Mouse (Mus musculus) ES-E14 (cell line): ENCODE results near the gene Fam57a. TPM values are rescaled to one million over a fixed set of nuclear protein-coding genes. Genes with fewer than 3 reads are reported as not detected.

ENCODE experiments used
- DNase-seq: peaks from one replicate; pipeline ENCODE4 v3.0.0-alpha.2; 2013; ENCODE audit warnings: low read depth, low spot score
- H3K27ac ChIP-seq: 2 replicates; pipeline ENCODE4 v1.5.1; 2012; ENCODE audit warnings: low read depth, mild to moderate bottlenecking, low read length, moderate library complexity, mixed read lengths; ENCODE audit not compliant: poor library complexity, insufficient read depth, severe bottlenecking
- H3K36me3 ChIP-seq: 2 replicates; pipeline ENCODE4 v1.6.1; 2012; ENCODE audit warnings: mild to moderate bottlenecking, low read length, moderate library complexity, mixed read lengths; ENCODE audit not compliant: control insufficient read depth, poor library complexity, insufficient read depth, severe bottlenecking
- H3K4me1 ChIP-seq, 2 experiments: fragments of 150-350 bp in 1 of 2; sonication (generic) in 1 of 2; 2 replicates each; pipeline ENCODE4 v1.6.1; 2012; ENCODE audit warnings: low read length in 2 of 2, mild to moderate bottlenecking in 1 of 2, mixed read lengths in 1 of 2; ENCODE audit not compliant: control insufficient read depth in 2 of 2, insufficient read depth in 2 of 2, poor library complexity in 1 of 2
- H3K4me3 ChIP-seq, 2 experiments: fragments of 150-350 bp in 1 of 2; sonication (generic) in 1 of 2; 2 replicates each; pipeline ENCODE4 v1.5.1; 2012; ENCODE audit warnings: low read length in 2 of 2, low read depth in 1 of 2, mild to moderate bottlenecking in 1 of 2, mixed read lengths in 1 of 2; ENCODE audit not compliant: insufficient read depth in 1 of 2, poor library complexity in 1 of 2, severe bottlenecking in 1 of 2
- H3K9ac ChIP-seq: 2 replicates; pipeline ENCODE4 v1.6.1; 2012; ENCODE audit warnings: low read depth, mild to moderate bottlenecking, low read length, mixed read lengths; ENCODE audit not compliant: poor library complexity, insufficient read depth, severe bottlenecking
- H3K9me3 ChIP-seq: fragments of 150-350 bp; sonication (generic); 2 replicates; pipeline ENCODE4 v1.6.1; 2012; ENCODE audit warnings: low read depth, mild to moderate bottlenecking, low read length; ENCODE audit not compliant: control insufficient read depth, insufficient read depth
- CHD2 ChIP-seq: IDR thresholded peaks from 2 replicates; pipeline ENCODE4 v1.6.1; 2014; ENCODE audit warnings: mild to moderate bottlenecking, low read depth, low read length, inconsistent platforms
- HCFC1 ChIP-seq: IDR thresholded peaks from 2 replicates; pipeline ENCODE4 v1.6.1; 2012; ENCODE audit warnings: low read length, inconsistent platforms, borderline replicate concordance; ENCODE audit not compliant: insufficient read depth
- MAFK ChIP-seq: IDR thresholded peaks from 2 replicates; pipeline ENCODE4 v1.6.1; 2014; ENCODE audit warnings: mild to moderate bottlenecking, low read depth, low read length, inconsistent platforms; ENCODE audit not compliant: insufficient read depth
- ZC3H11A ChIP-seq: IDR thresholded peaks from 2 replicates; pipeline ENCODE4 v1.6.1; 2012; ENCODE audit warnings: low read depth, mild to moderate bottlenecking, inconsistent platforms, low read length, borderline replicate concordance
- ZNF384 ChIP-seq: IDR thresholded peaks from 2 replicates; pipeline ENCODE4 v1.6.1; 2012; ENCODE audit warnings: low read depth, low read length, inconsistent platforms
- in situ Hi-C, 2 experiments: fragments of 600-800 bp; cut with MboI; formaldehyde crosslinking; loops; one replicate each; pipeline ENCODE4 v1.15.1; 2025; ENCODE audit warnings: low sequenced_read_pairs in 2 of 2, inconsistent platforms in 1 of 2; ENCODE audit not compliant: unreplicated experiment in 2 of 2
- total RNA-seq: library from RNA; depleted of rRNA; stranded (reverse); fragments of 300-350 nt; gene quantifications from 2 replicates; pipeline ENCODE4 v1.2.3, GENCODE M21; 2012

The Fam57a gene
- total RNA-seq, 1 experiment = 11.3 TPM

- no peak overlapping the region for H3K27ac ChIP-seq
- H3K4me1 ChIP-seq = no peaks in the 10 kb centered on the region
- no peak for TF ChIP-seq ZC3H11A
- no peak for TF ChIP-seq MAFK
- TF ChIP-seq CHD2 = no peak
- TF ChIP-seq ZNF384 = no peak
- no peak for TF ChIP-seq HCFC1
- no peak overlapping the region for H3K9ac ChIP-seq
- no peak overlapping the region for H3K4me3 ChIP-seq
- H3K36me3 ChIP-seq = no peaks in the 10 kb centered on the region
- no peak for DNase-seq
- in situ Hi-C loops = no loop called here
- no peaks in the 10 kb centered on the region for H3K9me3 ChIP-seq
These were observed 19.2 kb upstream of the Fam57a start for GRCm38 (mm10) chr11:76160251-76160650.

- Histone ChIP-seq H3K36me3 (no peaks in the 10 kb centered on the region), H3K4me1 (no peaks in the 10 kb centered on the region), H3K9me3 (no peaks in the 10 kb centered on the region), H3K4me3 (no peak overlapping the region), H3K27ac (no peak overlapping the region), H3K9ac (no peak overlapping the region)
- in situ Hi-C loops = no loop called here
- TF ChIP-seq MAFK = no peak
- DNase-seq = no peak
These were observed 12.8 kb upstream of the Fam57a start for GRCm38 (mm10) chr11:76166657-76167056.

- DNase-seq = peak; percentile 65
- Histone ChIP-seq H3K4me3 (no peak overlapping the region), H3K9ac (no peak overlapping the region), H3K9me3 (no peaks in the 10 kb centered on the region), H3K36me3 (no peaks in the 10 kb centered on the region), H3K27ac (no peak overlapping the region), H3K4me1 (no peaks in the 10 kb centered on the region)
- in situ Hi-C loops = no loop called here
- TF ChIP-seq ZC3H11A (peak; percentile 97), CHD2 (no peak)
These were observed 12.2 kb upstream of the Fam57a start for GRCm38 (mm10) chr11:76167079-76167765.

- Histone ChIP-seq H3K9ac (no peak overlapping the region), H3K4me1 (no peaks in the 10 kb centered on the region), H3K36me3 (0 out of 2 replicates have a peak, but pooled peaks cover 3% of the 10 kb centered on the region), H3K9me3 (no peaks in the 10 kb centered on the region), H3K27ac (no peak overlapping the region), H3K4me3 (no peak overlapping the region)
- in situ Hi-C loops = no loop called here
- no peak for DNase-seq
- TF ChIP-seq HCFC1 (no peak), CHD2 (no peak), ZNF384 (no peak)
These were observed 10.5 kb upstream of the Fam57a start for GRCm38 (mm10) chr11:76168976-76169375.

- DNase-seq = no peak
- Histone ChIP-seq H3K9me3 (no peaks in the 10 kb centered on the region), H3K27ac (no peak overlapping the region), H3K4me3 (no peak overlapping the region), H3K36me3 (0 out of 2 replicates have a peak, but pooled peaks cover 3% of the 10 kb centered on the region), H3K4me1 (no peaks in the 10 kb centered on the region), H3K9ac (no peak overlapping the region)
- TF ChIP-seq HCFC1 (no peak), ZC3H11A (no peak), CHD2 (no peak)
- in situ Hi-C loops = loop anchor here in 1 of 2 experiments (10.0 kb wide), 1 partner anchor 85 kb away; no protein-coding TSS in a partner anchor
These were observed 9.3 kb upstream of the Fam57a start for GRCm38 (mm10) chr11:76170207-76170606.
